Mouse (Mus musculus): Measurements from ENCODE around the gene Zkscan16.

DNA sequence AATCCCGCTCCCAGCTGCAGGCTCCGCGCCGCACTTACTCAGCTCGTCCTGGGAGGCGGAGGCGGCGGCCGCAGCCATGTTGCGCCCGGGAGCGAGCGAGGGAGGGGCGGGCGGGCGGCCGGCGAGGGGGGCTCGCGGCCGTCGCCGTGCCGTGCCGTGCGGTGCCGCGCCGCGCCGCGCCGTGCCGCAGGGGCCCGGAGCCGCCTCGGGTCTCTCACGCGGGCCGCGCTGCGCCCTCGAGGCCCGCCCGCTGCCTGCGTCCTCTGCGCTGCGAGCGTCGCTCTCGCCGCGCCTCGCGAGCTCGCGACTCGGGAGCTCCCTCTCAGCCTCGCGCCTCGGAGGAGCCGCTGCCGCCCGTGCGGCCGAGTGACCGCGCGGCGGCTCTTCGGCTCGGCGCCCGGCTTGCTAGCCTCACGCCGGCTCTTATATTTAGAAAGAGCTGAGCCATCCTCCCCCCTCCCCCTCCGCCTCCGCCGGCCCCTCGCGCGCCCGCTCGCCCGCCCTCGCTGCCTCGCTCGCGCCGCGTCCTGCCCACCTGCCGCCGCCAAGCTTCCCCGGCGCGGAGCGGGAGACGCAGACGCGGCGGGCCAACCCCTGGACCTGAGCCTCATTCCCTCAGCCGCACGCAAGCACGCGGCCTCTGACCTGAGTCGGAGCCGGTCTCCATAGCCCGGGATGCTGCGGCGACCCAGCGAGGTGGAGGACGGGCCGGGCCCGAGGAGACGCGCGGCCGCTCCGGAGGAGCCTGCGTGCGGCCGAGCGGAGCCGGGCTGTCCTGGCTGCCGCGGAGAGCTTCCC lies 31.4 kb upstream of the Zkscan16 start:
- TF ChIP-seq CTCF (IDR thresholded peaks at IDR 0.05; ENCODE audit: extremely low read depth, insufficient read depth, insufficient read length, insufficient replicate concordance) (no peak), POLR2A (IDR thresholded peaks at IDR 0.05; ENCODE audit: low read depth, low read length) (no peak)
